Mouse (Mus musculus) ES-E14 (cell line): ENCODE measurements around the gene Foxs1. TPM values are rescaled to one million over a fixed set of nuclear protein-coding genes. Genes with fewer than 3 reads are reported as not detected.

Source experiments
- DNase-seq: peaks from one replicate; pipeline ENCODE4 v3.0.0-alpha.2; 2013; ENCODE audit warnings: low read depth, low spot score
- H3K27ac ChIP-seq: 2 replicates; pipeline ENCODE4 v1.5.1; 2012; ENCODE audit warnings: low read depth, mild to moderate bottlenecking, low read length, moderate library complexity, mixed read lengths; ENCODE audit not compliant: poor library complexity, insufficient read depth, severe bottlenecking
- H3K36me3 ChIP-seq: 2 replicates; pipeline ENCODE4 v1.6.1; 2012; ENCODE audit warnings: mild to moderate bottlenecking, low read length, moderate library complexity, mixed read lengths; ENCODE audit not compliant: control insufficient read depth, poor library complexity, insufficient read depth, severe bottlenecking
- H3K4me1 ChIP-seq, 2 experiments: fragments of 150-350 bp in 1 of 2; sonication (generic) in 1 of 2; 2 replicates each; pipeline ENCODE4 v1.6.1; 2012; ENCODE audit warnings: low read length in 2 of 2, mild to moderate bottlenecking in 1 of 2, mixed read lengths in 1 of 2; ENCODE audit not compliant: control insufficient read depth in 2 of 2, insufficient read depth in 2 of 2, poor library complexity in 1 of 2
- H3K4me3 ChIP-seq, 2 experiments: fragments of 150-350 bp in 1 of 2; sonication (generic) in 1 of 2; 2 replicates each; pipeline ENCODE4 v1.5.1; 2012; ENCODE audit warnings: low read length in 2 of 2, low read depth in 1 of 2, mild to moderate bottlenecking in 1 of 2, mixed read lengths in 1 of 2; ENCODE audit not compliant: insufficient read depth in 1 of 2, poor library complexity in 1 of 2, severe bottlenecking in 1 of 2
- H3K9ac ChIP-seq: 2 replicates; pipeline ENCODE4 v1.6.1; 2012; ENCODE audit warnings: low read depth, mild to moderate bottlenecking, low read length, mixed read lengths; ENCODE audit not compliant: poor library complexity, insufficient read depth, severe bottlenecking
- H3K9me3 ChIP-seq: fragments of 150-350 bp; sonication (generic); 2 replicates; pipeline ENCODE4 v1.6.1; 2012; ENCODE audit warnings: low read depth, mild to moderate bottlenecking, low read length; ENCODE audit not compliant: control insufficient read depth, insufficient read depth
- CHD2 ChIP-seq: IDR thresholded peaks from 2 replicates; pipeline ENCODE4 v1.6.1; 2014; ENCODE audit warnings: mild to moderate bottlenecking, low read depth, low read length, inconsistent platforms
- HCFC1 ChIP-seq: IDR thresholded peaks from 2 replicates; pipeline ENCODE4 v1.6.1; 2012; ENCODE audit warnings: low read length, inconsistent platforms, borderline replicate concordance; ENCODE audit not compliant: insufficient read depth
- MAFK ChIP-seq: IDR thresholded peaks from 2 replicates; pipeline ENCODE4 v1.6.1; 2014; ENCODE audit warnings: mild to moderate bottlenecking, low read depth, low read length, inconsistent platforms; ENCODE audit not compliant: insufficient read depth
- ZC3H11A ChIP-seq: IDR thresholded peaks from 2 replicates; pipeline ENCODE4 v1.6.1; 2012; ENCODE audit warnings: low read depth, mild to moderate bottlenecking, inconsistent platforms, low read length, borderline replicate concordance
- ZNF384 ChIP-seq: IDR thresholded peaks from 2 replicates; pipeline ENCODE4 v1.6.1; 2012; ENCODE audit warnings: low read depth, low read length, inconsistent platforms
- in situ Hi-C, 2 experiments: fragments of 600-800 bp; cut with MboI; formaldehyde crosslinking; loops; one replicate each; pipeline ENCODE4 v1.15.1; 2025; ENCODE audit warnings: low sequenced_read_pairs in 2 of 2, inconsistent platforms in 1 of 2; ENCODE audit not compliant: unreplicated experiment in 2 of 2
- total RNA-seq: library from RNA; depleted of rRNA; stranded (reverse); fragments of 300-350 nt; gene quantifications from 2 replicates; pipeline ENCODE4 v1.2.3, GENCODE M21; 2012

Foxs1 gene
- total RNA-seq, 1 experiment, result 0.36 TPM

DNA sequence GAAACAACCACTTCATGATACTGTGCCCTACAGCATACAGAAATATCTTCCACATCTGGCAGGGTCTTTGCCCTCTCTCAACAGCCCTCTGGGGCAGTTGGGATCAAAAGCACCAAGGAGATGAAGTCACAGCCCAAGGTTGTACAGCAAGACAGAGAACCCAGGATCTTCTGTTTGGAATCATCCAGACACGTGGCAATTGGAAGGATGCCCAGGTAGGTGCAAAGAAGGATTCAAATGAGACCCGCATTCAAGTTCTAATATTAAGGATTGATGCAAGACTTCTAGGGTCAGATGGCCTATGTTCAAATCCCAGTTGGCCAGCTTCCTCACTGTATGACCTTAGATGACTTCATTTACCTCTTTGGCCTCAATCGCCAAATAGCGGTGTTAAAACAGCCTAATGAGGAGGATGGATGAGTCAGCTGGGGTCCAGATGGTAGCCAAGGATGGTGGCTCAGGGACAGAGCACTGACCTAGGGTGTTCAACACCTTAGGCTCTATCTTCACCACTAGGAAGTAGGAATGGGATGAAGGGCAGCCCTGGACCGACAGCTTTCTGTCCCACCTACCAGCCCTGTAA, 15.5 kb upstream of the Foxs1 start:
- no peak overlapping the region for H3K27ac ChIP-seq
- no peaks in the 10 kb centered on the region for H3K9me3 ChIP-seq
- H3K9ac ChIP-seq, result no peak overlapping the region
- TF ChIP-seq CHD2 (no peak), MAFK (no peak), ZNF384 (no peak), ZC3H11A (no peak), HCFC1 (no peak)
- in situ Hi-C loops, result no loop called here
- no peak overlapping the region for H3K4me3 ChIP-seq
- peaks cover 0 to 5% of the 10 kb centered on the region in 2 experiments; a peak in 1 of 4 replicates for H3K4me1 ChIP-seq
- no peak for DNase-seq
- H3K36me3 ChIP-seq, result no peaks in the 10 kb centered on the region

DNA sequence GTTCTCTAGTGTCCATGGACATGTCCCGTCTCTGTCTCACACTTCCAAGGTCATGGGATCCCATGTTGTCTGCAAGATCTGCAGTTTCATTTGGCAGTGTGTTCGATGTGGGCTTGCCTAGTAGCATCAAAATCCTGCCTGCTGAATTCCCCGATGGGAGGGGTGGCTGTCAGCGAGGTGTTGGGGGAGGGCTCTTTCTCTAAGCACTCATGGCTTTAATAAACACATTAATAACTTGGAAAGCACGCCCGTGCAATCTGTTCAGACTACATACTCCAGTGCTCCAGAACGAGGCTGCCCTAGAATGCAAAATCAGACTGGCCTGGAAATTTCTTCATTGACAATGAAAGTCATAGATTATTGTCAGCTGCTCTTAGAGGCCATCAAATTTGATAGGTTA, 14.1 kb upstream of the Foxs1 start:
- Histone ChIP-seq H3K36me3 (no peaks in the 10 kb centered on the region), H3K9me3 (no peaks in the 10 kb centered on the region), H3K27ac (no peak overlapping the region), H3K4me3 (no peak overlapping the region), H3K9ac (no peak overlapping the region), H3K4me1 (peaks cover 0 to 3% of the 10 kb centered on the region in 2 experiments; a peak in 1 of 4 replicates)
- in situ Hi-C loops, result no loop called here
- no peak for TF ChIP-seq MAFK
- TF ChIP-seq CHD2, result no peak
- no peak for TF ChIP-seq ZC3H11A
- no peak for TF ChIP-seq HCFC1
- no peak for TF ChIP-seq ZNF384
- no peak for DNase-seq

DNA sequence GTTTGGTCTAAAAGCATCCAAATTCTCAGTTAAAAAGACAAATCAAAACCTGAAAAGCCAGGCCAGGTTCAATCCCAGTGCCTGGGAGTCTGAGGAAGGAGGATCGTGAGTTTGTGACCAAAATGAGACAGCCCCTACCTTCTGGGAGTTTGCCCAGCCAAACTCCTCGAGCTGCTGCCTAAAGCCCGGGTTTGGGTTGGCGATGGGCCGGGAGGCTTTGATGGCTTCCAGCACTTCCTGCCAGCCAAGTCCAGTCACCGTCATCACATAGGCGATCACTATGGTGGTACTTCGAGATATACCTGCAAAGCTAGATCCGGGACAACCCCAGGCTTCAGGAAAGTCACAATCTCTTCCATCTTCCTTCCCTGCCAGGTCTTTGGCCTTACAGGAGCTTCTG, 11.0 kb upstream of the Foxs1 start:
- Histone ChIP-seq H3K36me3 (no peaks in the 10 kb centered on the region), H3K27ac (no peak overlapping the region), H3K4me1 (no peaks in the 10 kb centered on the region), H3K4me3 (no peak overlapping the region), H3K9me3 (no peaks in the 10 kb centered on the region), H3K9ac (no peak overlapping the region)
- no peak for TF ChIP-seq MAFK
- no peak for TF ChIP-seq HCFC1
- TF ChIP-seq CHD2, result no peak
- TF ChIP-seq ZNF384, result no peak
- no peak for TF ChIP-seq ZC3H11A
- no peak for DNase-seq
- in situ Hi-C loops, result no loop called here

DNA sequence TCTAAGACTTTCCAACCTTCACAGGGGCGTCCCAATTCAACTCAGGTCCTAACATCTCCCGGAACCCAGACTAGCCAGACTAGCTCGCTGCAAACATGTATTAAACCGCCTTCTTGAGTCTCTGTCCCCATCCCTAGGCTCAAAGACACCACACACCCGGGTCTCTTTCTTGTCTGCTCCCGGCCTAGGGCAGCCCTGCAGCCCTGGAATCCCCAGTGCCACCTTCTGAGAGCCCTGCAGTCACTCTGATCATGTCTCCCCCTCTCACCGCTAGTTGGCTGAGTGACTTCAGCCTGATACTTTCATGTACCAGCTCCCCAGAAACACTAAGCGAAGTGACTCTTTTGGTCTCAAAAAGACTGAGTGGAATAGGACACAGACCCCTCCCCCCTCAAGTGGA, 10.6 kb upstream of the Foxs1 start:
- TF ChIP-seq ZNF384, result no peak
- no peak for TF ChIP-seq MAFK
- TF ChIP-seq CHD2, result no peak
- no peak for DNase-seq
- in situ Hi-C loops, result no loop called here

More for the DNA sequence above, 10.6 kb upstream of the Foxs1 start:
- Histone ChIP-seq H3K27ac (no peak overlapping the region), H3K9me3 (no peaks in the 10 kb centered on the region), H3K9ac (no peak overlapping the region), H3K36me3 (no peaks in the 10 kb centered on the region), H3K4me3 (peak overlapping the region; percentile 44 to 57; a peak in 2 of 4 replicates), H3K4me1 (no peaks in the 10 kb centered on the region)
